Mouse (Mus musculus): ENCODE results near the gene Gpr108. TPM values are rescaled to one million over a fixed set of nuclear protein-coding genes. Genes with fewer than 3 reads are reported as not detected.

Gene Gpr108
- polyA plus RNA-seq, 1 experiment, result 33.5 TPM

DNA sequence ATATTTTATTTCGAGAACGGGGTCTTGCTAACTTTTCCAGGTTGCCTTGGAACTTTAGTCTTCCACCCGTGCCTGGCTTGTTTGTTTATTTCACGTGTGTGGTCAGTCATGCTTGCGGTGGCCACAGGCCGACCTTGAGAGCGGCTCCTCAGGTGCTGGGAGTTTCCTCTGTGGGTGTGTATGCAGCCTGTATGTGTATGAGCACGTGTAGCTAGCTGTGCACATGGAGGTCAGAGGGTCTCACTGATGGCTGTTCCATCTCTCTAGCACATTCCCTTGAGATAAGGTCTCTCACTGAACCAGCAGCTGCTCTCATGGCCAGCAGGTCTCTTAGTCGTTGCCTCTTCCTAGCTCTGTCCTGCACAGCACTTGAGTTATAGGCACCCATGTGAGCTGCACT is 12.1 kb upstream of the Gpr108 start:
- no peak for TF ChIP-seq POLR2A (IDR thresholded peaks at IDR 0.05; ENCODE audit: low read depth, low read length)
- no peak for TF ChIP-seq CTCF (IDR thresholded peaks at IDR 0.05; ENCODE audit: borderline replicate concordance, insufficient read depth, low read length)

DNA sequence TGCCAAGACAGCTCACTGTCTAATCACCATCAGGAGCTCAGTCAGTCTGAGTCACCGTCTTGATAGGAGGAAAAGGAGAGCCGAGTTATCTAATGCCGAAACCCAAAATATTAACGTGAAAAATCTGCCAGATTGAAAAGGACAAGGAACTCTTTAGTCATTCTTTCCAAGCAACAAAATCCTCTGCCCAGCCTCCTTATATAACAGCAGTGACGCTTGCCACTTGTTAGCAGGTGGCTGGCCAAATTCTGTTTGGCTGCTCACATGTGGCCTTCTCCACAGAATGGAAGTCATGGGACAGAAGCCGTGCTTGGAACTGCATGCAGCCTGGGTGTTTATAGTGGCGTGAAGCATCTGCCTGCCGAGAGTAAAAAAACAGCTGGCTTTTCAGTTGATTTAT is 11.5 kb upstream of the Gpr108 start:
- Histone ChIP-seq H3K4me1 (ENCODE audit: control insufficient read depth, insufficient read depth, low read length) (no peaks in the 10 kb centered on the region), H3K27ac (ENCODE audit: insufficient read depth, low read length) (no peak overlapping the region), H3K4me3 (ENCODE audit: insufficient read depth, low read length) (no peak overlapping the region)
- TF ChIP-seq CTCF (IDR thresholded peaks at IDR 0.05; ENCODE audit: borderline replicate concordance, insufficient read depth, low read length) (no peak), POLR2A (IDR thresholded peaks at IDR 0.05; ENCODE audit: low read depth, low read length) (no peak)

More for the DNA sequence above, 12.1 kb upstream of the Gpr108 start:
- no peaks in the 10 kb centered on the region for H3K4me1 ChIP-seq (ENCODE audit: control insufficient read depth, insufficient read depth, low read length)
- no peak overlapping the region for H3K4me3 ChIP-seq (ENCODE audit: insufficient read depth, low read length)
- no peak overlapping the region for H3K27ac ChIP-seq (ENCODE audit: insufficient read depth, low read length)

DNA sequence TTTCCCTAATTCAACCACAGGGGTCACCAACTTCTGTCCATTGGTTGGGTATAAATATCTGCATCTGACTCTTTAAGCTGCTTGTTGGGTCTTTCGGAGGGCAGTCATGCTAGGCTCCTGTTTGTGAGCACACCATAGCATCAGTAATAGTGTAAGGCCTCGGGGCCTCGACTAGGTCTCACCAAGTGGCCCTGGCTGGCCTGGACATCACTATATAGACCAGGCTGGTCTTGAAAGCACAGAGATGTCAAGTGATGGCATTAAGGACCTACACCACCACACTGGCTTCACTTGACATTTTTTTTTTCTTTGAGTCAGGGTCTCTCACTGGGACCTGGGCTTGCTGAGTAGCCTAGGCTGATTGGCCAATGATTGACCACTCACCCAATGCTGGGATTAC is 9.9 kb upstream of the Gpr108 start:
- TF ChIP-seq CTCF (IDR thresholded peaks at IDR 0.05; ENCODE audit: borderline replicate concordance, insufficient read depth, low read length) (no peak), POLR2A (IDR thresholded peaks at IDR 0.05; ENCODE audit: low read depth, low read length) (no peak)
- Histone ChIP-seq H3K27ac (ENCODE audit: insufficient read depth, low read length) (no peak overlapping the region), H3K4me1 (ENCODE audit: control insufficient read depth, insufficient read depth, low read length) (no peaks in the 10 kb centered on the region), H3K4me3 (ENCODE audit: insufficient read depth, low read length) (no peak overlapping the region)

DNA sequence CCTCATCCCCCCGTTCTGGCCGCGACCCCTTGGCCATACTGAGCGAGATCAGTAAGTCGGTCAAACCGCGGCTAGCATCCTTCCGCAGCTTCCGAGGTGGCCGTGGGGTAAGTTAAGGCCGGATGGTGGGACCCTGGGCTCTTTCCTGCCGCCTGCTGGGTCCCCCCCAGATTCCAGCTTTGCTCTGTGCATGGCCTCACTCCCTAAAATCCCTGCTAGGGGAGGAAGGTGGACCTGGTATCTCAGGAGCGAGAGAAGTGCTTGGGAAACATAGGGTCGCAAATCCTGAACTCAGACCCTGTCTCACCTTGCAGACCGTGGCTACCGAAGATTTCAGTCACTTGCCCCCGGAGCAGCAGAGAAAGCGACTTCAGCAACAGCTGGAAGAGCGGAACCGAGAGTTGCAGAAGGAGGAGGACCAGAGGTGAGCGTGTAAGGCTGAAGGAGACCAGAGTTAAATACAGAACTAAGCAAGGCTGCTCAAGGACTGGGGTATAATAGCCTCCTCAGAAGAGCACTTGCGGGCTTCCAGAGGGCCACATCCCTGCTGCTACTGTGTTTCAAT is 8.8 kb upstream of the Gpr108 start:
- H3K4me1 ChIP-seq (ENCODE audit: control insufficient read depth, insufficient read depth, low read length), result peaks cover 2% of the 10 kb centered on the region; the same call in 1 of the 2 replicates
- H3K4me3 ChIP-seq (ENCODE audit: insufficient read depth, low read length), result no peak overlapping the region
- TF ChIP-seq CTCF (IDR thresholded peaks at IDR 0.05; ENCODE audit: borderline replicate concordance, insufficient read depth, low read length) (no peak), POLR2A (IDR thresholded peaks at IDR 0.05; ENCODE audit: low read depth, low read length) (no peak)
- H3K27ac ChIP-seq (ENCODE audit: insufficient read depth, low read length), result no peak overlapping the region

DNA sequence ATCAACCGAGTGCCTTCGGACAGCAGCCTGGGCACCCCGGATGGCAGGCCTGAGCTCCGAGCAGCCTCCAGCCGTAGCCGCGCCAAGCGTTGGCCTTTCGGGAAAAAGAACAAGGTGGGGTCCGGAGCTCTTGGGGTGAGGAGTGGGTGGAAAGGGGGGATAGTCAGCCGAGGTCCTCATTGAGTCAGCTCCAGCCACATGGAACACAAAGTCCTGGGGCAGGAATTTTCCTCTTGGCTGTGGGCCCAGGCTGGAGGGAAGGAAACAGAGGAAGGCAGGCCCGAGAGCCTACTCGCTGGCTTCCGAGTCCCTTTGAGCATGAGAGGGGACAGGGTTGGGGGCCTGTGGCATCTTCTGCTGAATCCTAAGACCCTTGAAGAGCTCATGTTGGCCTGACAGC is 7.1 kb upstream of the Gpr108 start:
- TF ChIP-seq CTCF (IDR thresholded peaks at IDR 0.05; ENCODE audit: borderline replicate concordance, insufficient read depth, low read length) (no peak), POLR2A (IDR thresholded peaks at IDR 0.05; ENCODE audit: low read depth, low read length) (no peak)
- no peak overlapping the region for H3K27ac ChIP-seq (ENCODE audit: insufficient read depth, low read length)
- H3K4me3 ChIP-seq (ENCODE audit: insufficient read depth, low read length), result no peak overlapping the region
- peaks cover 2% of the 10 kb centered on the region; the same call in 1 of the 2 replicates for H3K4me1 ChIP-seq (ENCODE audit: control insufficient read depth, insufficient read depth, low read length)

DNA sequence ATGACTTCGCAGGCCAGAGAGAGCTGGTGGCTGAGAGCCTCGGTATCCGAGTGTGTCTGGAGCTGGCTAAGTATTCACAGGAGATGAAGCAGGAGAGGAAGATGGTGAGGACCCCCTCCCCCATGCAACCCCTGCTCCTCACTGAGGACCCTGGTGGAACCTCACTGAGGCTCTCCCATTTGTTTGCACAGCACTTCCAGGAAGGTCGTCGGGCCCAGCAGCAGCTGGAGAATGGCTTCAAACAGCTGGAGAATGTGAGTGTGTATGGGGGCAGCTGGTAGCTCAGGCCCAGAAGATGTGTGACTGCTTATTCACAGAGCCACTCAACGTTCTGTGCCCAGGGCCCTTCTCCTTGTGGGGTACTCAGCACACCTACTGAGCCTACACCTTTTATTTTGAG is 5.1 kb upstream of the Gpr108 start:
- Histone ChIP-seq H3K4me1 (ENCODE audit: control insufficient read depth, insufficient read depth, low read length) (peaks cover 5% of the 10 kb centered on the region; the same call in 1 of the 2 replicates), H3K4me3 (ENCODE audit: insufficient read depth, low read length) (no peak overlapping the region), H3K27ac (ENCODE audit: insufficient read depth, low read length) (no peak overlapping the region)
- TF ChIP-seq CTCF (IDR thresholded peaks at IDR 0.05; ENCODE audit: borderline replicate concordance, insufficient read depth, low read length) (no peak), POLR2A (IDR thresholded peaks at IDR 0.05; ENCODE audit: low read depth, low read length) (no peak)

DNA sequence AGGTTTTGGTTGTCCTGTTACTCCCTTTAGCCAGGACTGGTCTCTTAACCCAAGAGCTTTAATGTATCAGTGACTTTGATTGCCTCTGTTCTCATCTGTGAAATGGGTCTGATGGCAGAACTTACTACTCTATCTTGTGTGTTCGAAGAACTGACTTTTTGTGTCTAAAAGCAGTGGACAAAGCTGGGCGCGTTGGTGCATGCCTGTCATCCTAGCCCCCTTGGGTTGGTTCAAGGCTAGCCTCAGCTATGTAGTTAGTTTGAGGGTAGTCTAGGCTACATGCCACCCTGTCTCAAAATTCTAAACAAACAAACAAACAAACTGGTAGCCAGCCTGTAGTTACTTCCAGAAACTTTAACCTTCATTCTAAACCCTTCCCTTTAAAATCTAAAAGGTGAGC is 3.2 kb upstream of the Gpr108 start:
- peaks cover 5% of the 10 kb centered on the region; the same call in 1 of the 2 replicates for H3K4me1 ChIP-seq (ENCODE audit: control insufficient read depth, insufficient read depth, low read length)
- no peak overlapping the region for H3K27ac ChIP-seq (ENCODE audit: insufficient read depth, low read length)
- no peak for TF ChIP-seq POLR2A (IDR thresholded peaks at IDR 0.05; ENCODE audit: low read depth, low read length)
- H3K4me3 ChIP-seq (ENCODE audit: insufficient read depth, low read length), result no peak overlapping the region; the same call in 1 of the 2 replicates

DNA sequence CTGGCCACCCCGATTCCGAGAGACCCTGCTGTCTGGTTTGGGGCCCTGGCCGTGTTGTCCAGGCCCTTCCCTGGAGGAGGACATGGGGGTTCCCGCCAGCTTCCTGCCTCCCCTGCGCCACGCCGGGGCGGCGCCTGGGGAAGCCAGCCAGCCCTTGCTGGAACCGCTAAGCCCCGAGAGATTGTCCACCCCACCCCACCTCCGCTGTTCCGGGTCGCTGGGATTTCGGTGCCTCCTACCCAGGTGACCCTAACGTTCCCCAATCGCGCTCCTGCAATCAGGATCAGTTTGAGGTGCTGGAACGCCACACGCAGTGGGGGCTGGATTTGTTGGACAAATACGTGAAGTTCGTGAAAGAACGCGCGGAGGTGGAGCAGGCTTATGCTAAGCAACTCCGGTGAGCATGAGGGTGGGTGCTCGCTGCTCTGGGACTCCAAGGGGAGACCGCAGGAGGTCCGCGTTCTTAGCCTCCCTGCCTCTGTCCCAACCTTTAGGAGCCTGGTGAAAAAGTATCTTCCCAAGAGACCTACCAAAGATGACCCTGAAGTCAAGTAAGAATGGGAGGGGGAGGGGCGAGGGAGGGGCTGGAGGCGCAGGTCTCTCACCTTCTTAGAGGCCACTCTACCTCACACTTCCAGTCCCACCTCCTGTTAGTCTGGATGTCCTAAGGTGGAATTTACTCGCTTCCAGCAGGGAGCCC is 2.4 kb upstream of the Gpr108 start:
- Histone ChIP-seq H3K27ac (ENCODE audit: insufficient read depth, low read length) (peak overlapping the region; percentile 15), H3K4me1 (ENCODE audit: control insufficient read depth, insufficient read depth, low read length) (peaks cover 5% of the 10 kb centered on the region; the same call in 1 of the 2 replicates), H3K4me3 (ENCODE audit: insufficient read depth, low read length) (peak overlapping the region; percentile 85)
- TF ChIP-seq POLR2A (IDR thresholded peaks at IDR 0.05; ENCODE audit: low read depth, low read length) (0 out of 2 replicates have a peak, but pooled peaks have one; percentile 13), CTCF (IDR thresholded peaks at IDR 0.05; ENCODE audit: borderline replicate concordance, insufficient read depth, low read length) (no peak)

DNA sequence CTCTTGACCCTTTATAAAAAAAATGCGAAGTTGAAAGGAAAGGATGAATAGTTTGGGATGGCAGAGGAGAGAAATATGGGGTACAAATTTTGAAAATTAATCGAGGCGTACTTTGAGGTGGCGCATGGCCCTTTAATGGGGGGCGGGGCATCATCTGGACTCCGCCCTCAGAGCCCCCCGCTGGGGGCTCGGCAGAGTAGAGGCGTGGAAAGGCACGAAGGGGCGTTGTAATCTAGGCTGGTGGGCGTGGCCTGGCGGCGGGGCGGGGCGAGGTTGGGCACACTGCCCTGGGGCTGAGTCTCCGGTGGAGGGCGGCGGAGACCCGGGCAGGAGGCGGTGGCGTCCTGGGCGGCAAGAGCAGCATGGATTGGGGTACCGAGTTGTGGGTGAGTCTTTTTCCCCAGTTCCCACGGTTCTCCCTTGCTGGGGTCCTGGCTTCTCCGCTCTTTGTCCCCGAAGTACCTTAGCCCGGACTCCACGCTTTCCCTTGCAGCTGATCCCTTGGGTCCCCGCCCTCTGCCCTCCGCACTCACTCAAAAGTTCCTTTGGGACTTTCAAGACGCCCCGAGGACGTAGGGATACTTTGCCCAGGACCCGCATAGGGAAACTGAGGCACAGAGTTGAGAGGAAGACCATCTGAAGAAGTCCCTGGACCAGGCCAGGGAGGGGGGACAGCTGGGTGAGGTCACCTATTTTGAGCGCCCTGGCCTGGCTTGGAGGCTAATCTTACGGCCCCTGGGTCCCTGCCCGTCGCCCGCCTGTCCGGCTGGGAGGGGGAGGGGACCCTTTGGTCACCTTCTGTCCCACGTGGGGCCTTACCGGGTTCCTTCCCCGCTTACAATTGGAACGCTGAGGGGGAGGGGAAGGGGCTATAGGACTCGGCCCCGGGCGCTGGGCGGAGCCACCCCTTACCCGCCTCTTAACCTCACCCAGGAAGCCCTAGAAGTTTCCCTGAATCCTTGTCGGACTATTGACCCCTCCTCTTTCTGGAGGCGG is 1.2 kb upstream of the Gpr108 start, which contains the start of gene Trip10:
TSS of gene Trip10 (plus strand) at position 270 of the 996 bp plus-strand sequence.
- Histone ChIP-seq H3K27ac (ENCODE audit: insufficient read depth, low read length) (peak within 1 kb of the TSS; percentile 62), H3K4me1 (ENCODE audit: control insufficient read depth, insufficient read depth, low read length) (peaks cover 5% of the 10 kb centered on the region; the same call in 1 of the 2 replicates), H3K4me3 (ENCODE audit: insufficient read depth, low read length) (peak within 1 kb of the TSS; percentile 85)
- TF ChIP-seq CTCF (IDR thresholded peaks at IDR 0.05; ENCODE audit: borderline replicate concordance, insufficient read depth, low read length) (no peak), POLR2A (IDR thresholded peaks at IDR 0.05; ENCODE audit: low read depth, low read length) (peak; percentile 87)

Data from embryonic fibroblast, embryonic 13.5 days (primary cell).